In the genomic region with DNA sequence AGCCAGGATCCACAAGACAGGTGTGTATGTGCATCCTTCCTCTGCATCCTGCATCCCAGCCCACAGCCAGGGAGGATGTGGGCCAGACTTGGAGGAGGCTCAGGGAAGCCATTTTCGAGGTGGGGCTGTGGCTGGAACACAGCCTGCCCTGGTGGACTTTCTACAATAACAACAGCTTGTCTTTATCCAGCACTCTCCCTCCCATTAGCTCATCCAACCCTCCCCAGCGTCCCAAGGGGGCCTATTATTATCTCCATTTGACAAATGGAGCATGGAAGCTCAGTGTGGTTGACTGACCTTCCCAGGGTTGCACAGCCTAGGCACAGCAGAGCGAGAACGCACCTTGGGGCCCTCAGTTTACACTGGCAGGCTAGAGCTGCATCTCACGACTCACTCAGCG, we compare ENCODE assay signal across 11 mouse cellular contexts. TPM values are rescaled to one million over a fixed set of nuclear protein-coding genes. Genes with fewer than 3 reads are reported as not detected.
DNase-seq lines count a peak whose midpoint lies in the region; ATAC-seq and TF ChIP-seq lines count a peak whose summit lies in the region.
"Had no signal": no experiment of that assay in that cellular context is flagged by ENCODE, and none has a peak within 500 bp of the region (broad histone marks: within the 10 kb centered on the region; RNA-seq: fewer than 3 reads in every experiment).

No protein-coding gene starts in this region.

- H3K4me3 ChIP-seq in kidney, postnatal 0 days (replicated peaks; ENCODE audit: low read depth, low read length): no peak overlapping the region
- H3K4me3 ChIP-seq in kidney, adult 2 months (ENCODE audit: insufficient read depth, low read depth, low read length): no peak overlapping the region
- peak overlapping the region; percentile 55; the same call in 1 of the 2 replicates for H3K4me3 ChIP-seq in G1E (ENCODE audit: low read depth, low read length)
- no peak overlapping the region for H3K4me3 ChIP-seq in embryonic facial prominence, embryonic 14.5 days (ENCODE audit: low read depth, low read length)
- H3K4me3 ChIP-seq in midbrain, embryonic 16.5 days (ENCODE audit: low read depth, low read length): no peak overlapping the region
- H3K4me3 ChIP-seq: hindbrain, embryonic 15.5 days had no signal

- no peaks in the 10 kb centered on the region for H3K27me3 ChIP-seq in kidney, postnatal 0 days (ENCODE audit: insufficient read depth, low read length)
- H3K27me3 ChIP-seq in kidney, adult 2 months (replicated peaks; ENCODE audit: control insufficient read depth, insufficient read depth, low read length): no peaks in the 10 kb centered on the region
- H3K27me3 ChIP-seq in G1E (ENCODE audit: insufficient read depth, low read length): no peaks in the 10 kb centered on the region
- H3K27me3 ChIP-seq in embryonic facial prominence, embryonic 14.5 days (replicated peaks; ENCODE audit: control insufficient read depth, insufficient read depth, low read length): no peaks in the 10 kb centered on the region
- no peaks in the 10 kb centered on the region for H3K27me3 ChIP-seq in midbrain, embryonic 16.5 days (ENCODE audit: control insufficient read depth, insufficient read depth, low read depth, low read length)
- H3K27me3 ChIP-seq: hindbrain, embryonic 15.5 days had no signal

- no peaks in the 10 kb centered on the region for H3K36me3 ChIP-seq in kidney, postnatal 0 days (ENCODE audit: insufficient read depth, low read length)
- no peaks in the 10 kb centered on the region for H3K36me3 ChIP-seq in kidney, adult 2 months (ENCODE audit: control insufficient read depth, insufficient read depth, low read length)
- no peaks in the 10 kb centered on the region for H3K36me3 ChIP-seq in G1E (replicated peaks)
- no peaks in the 10 kb centered on the region for H3K36me3 ChIP-seq in embryonic facial prominence, embryonic 14.5 days (ENCODE audit: control insufficient read depth, insufficient read depth, low read length)
- no peaks in the 10 kb centered on the region for H3K36me3 ChIP-seq in midbrain, embryonic 16.5 days (ENCODE audit: control insufficient read depth, insufficient read depth, low read length)
- H3K36me3 ChIP-seq: hindbrain, embryonic 15.5 days had no signal

- TF ChIP-seq POLR2A in kidney, adult 2 months (IDR thresholded peaks at IDR 0.05; ENCODE audit: low read depth, low read length): no peak

- peaks cover 13% of the 10 kb centered on the region for H3K4me1 ChIP-seq in kidney, postnatal 0 days (replicated peaks; ENCODE audit: insufficient read depth, low read length)
- H3K4me1 ChIP-seq in kidney, adult 2 months (ENCODE audit: control insufficient read depth, insufficient read depth, low read length): peaks cover 8% of the 10 kb centered on the region; the same call in 1 of the 2 replicates
- H3K4me1 ChIP-seq in G1E (ENCODE audit: insufficient read depth, low read depth, low read length): peaks cover 76% of the 10 kb centered on the region
- H3K4me1 ChIP-seq in embryonic facial prominence, embryonic 14.5 days (ENCODE audit: control insufficient read depth, insufficient read depth, low read length): peaks cover 11% of the 10 kb centered on the region
- H3K4me1 ChIP-seq in midbrain, embryonic 16.5 days (ENCODE audit: control insufficient read depth, insufficient read depth, low read length): 0 out of 2 replicates have a peak, but pooled peaks cover 3% of the 10 kb centered on the region

- ATAC-seq in kidney, postnatal 0 days (replicated peaks; ENCODE audit: low FRiP score, low read depth): no peak
- ATAC-seq in G1E (ENCODE audit: extremely low read depth, insufficient number of reproducible peaks, low FRiP score, poor library complexity, severe bottlenecking): no peak
- peak; percentile 15 for ATAC-seq in embryonic facial prominence, embryonic 14.5 days (ENCODE audit: low read depth)
- ATAC-seq in midbrain, embryonic 16.5 days: no peak

- H3K4me2 ChIP-seq in kidney, postnatal 0 days (ENCODE audit: low read length): no peak overlapping the region
- H3K4me2 ChIP-seq in embryonic facial prominence, embryonic 14.5 days (ENCODE audit: low read depth, low read length): no peak overlapping the region
- no peak overlapping the region for H3K4me2 ChIP-seq in midbrain, embryonic 16.5 days (ENCODE audit: low read length)
- H3K4me2 ChIP-seq: hindbrain, embryonic 15.5 days had no signal

- no peak overlapping the region for H3K9ac ChIP-seq in kidney, postnatal 0 days (ENCODE audit: low read depth, low read length)
- no peak overlapping the region for H3K9ac ChIP-seq in embryonic facial prominence, embryonic 14.5 days (ENCODE audit: low read depth, low read length)
- peak overlapping the region; percentile 26; the same call in 1 of the 2 replicates for H3K9ac ChIP-seq in midbrain, embryonic 16.5 days (ENCODE audit: low read depth, low read length)
- H3K9ac ChIP-seq: hindbrain, embryonic 15.5 days had no signal

- peak; percentile 64 for DNase-seq in kidney, postnatal 0 days (ENCODE audit: low spot score)
- DNase-seq in kidney, adult 2 months: no peak
- DNase-seq in G1E (ENCODE audit: low spot score) (no peak), adipocyte (ENCODE audit: low spot score) (no peak)
- DNase-seq in embryonic facial prominence, embryonic 14.5 days (ENCODE audit: low spot score): no peak
- DNase-seq in adrenal gland, postnatal 10 days: no peak
- DNase-seq: lung, postnatal 36 days; right cerebral cortex, adult 18-20 months; thymus, postnatal 14 days had no signal

- H3K27ac ChIP-seq in kidney, postnatal 0 days: no peak overlapping the region
- H3K27ac ChIP-seq in kidney, adult 2 months (ENCODE audit: insufficient read depth, low read depth, low read length): no peak overlapping the region
- H3K27ac ChIP-seq in embryonic facial prominence, embryonic 14.5 days (replicated peaks; ENCODE audit: low read depth, low read length): no peak overlapping the region
- H3K27ac ChIP-seq in midbrain, embryonic 16.5 days (ENCODE audit: low read length): no peak overlapping the region
- H3K27ac ChIP-seq: hindbrain, embryonic 15.5 days had no signal

- no peak for TF ChIP-seq CTCF in kidney, postnatal 0 days (IDR thresholded peaks at IDR 0.05; ENCODE audit: low read depth)
- no peak for TF ChIP-seq CTCF in kidney, adult 2 months (conservative IDR thresholded peaks at IDR 0.05; ENCODE audit: insufficient read depth, insufficient read length, low read depth, low read length)
- TF ChIP-seq CTCF in G1E (IDR thresholded peaks at IDR 0.05; ENCODE audit: low read depth, low read length): no peak

- 14% methylated on average over 6 of the region's 6 CpGs for WGBS in kidney, postnatal 0 days
- 45% methylated on average over 6 of the region's 6 CpGs for WGBS in kidney, adult 2 months
- 10% methylated on average over 6 of the region's 6 CpGs for WGBS in embryonic facial prominence, embryonic 14.5 days
- WGBS in midbrain, embryonic 16.5 days: 17% methylated on average over 6 of the region's 6 CpGs

- H3K9me3 ChIP-seq in kidney, postnatal 0 days (replicated peaks; ENCODE audit: low read length): no peaks in the 10 kb centered on the region
- H3K9me3 ChIP-seq in G1E (replicated peaks): no peaks in the 10 kb centered on the region
- no peaks in the 10 kb centered on the region for H3K9me3 ChIP-seq in embryonic facial prominence, embryonic 14.5 days (ENCODE audit: control insufficient read depth, low read length)
- H3K9me3 ChIP-seq in midbrain, embryonic 16.5 days (replicated peaks; ENCODE audit: control insufficient read depth, low read length, poor library complexity, severe bottlenecking): no peaks in the 10 kb centered on the region
- H3K9me3 ChIP-seq: hindbrain, embryonic 15.5 days had no signal

RNA-seq across cellular contexts. Expression of a gene that starts 0.5 kb away (rescaled TPM):
- polyA plus RNA-seq in kidney, postnatal 0 days (2015; fragmentation: Nextera tagmentation; extraction: Ambion mirVana): 9.8 and 11.3 TPM in 2 replicates
- polyA plus RNA-seq in kidney, adult 2 months (2012; rRNA removed): 39.3 and 45.5 TPM in 2 replicates
- total RNA-seq in G1E (2014; fragmentation: Nextera tagmentation) (67.9 and 76.6 TPM in 2 replicates), G1E (2017) (22.0 and 23.6 TPM in 2 replicates)
- polyA plus RNA-seq in G1E (2012): 182 and 196 TPM in 2 replicates
- polyA plus RNA-seq in embryonic facial prominence, embryonic 14.5 days (2014; fragmentation: Nextera tagmentation; extraction: Ambion mirVana): 6.1 and 6.2 TPM in 2 replicates
- polyA plus RNA-seq in midbrain, embryonic 16.5 days (2015; fragmentation: Nextera tagmentation; extraction: Ambion mirVana): 6.7 and 8.2 TPM in 2 replicates
- total RNA-seq in adrenal gland, postnatal 10 days (2021): 10 to 100 TPM; 16.5 to 16.6 TPM

RNA-seq across cellular contexts. Expression of a gene that starts 26.7 kb away (rescaled TPM):
- polyA plus RNA-seq in kidney, postnatal 0 days (2015; fragmentation: Nextera tagmentation; extraction: Ambion mirVana): 0.63 and 0.78 TPM in 2 replicates
- polyA plus RNA-seq in kidney, adult 2 months (2012; rRNA removed): 0.46 and 0.69 TPM in 2 replicates
- total RNA-seq in G1E (2014; fragmentation: Nextera tagmentation) (17.2 and 18.7 TPM in 2 replicates), G1E (2017) (2.1 TPM in 2 replicates)
- 6.1 and 6.9 TPM in 2 replicates for polyA plus RNA-seq in G1E (2012)
- polyA plus RNA-seq in embryonic facial prominence, embryonic 14.5 days (2014; fragmentation: Nextera tagmentation; extraction: Ambion mirVana): 7.9 and 11.7 TPM in 2 replicates
- polyA plus RNA-seq in midbrain, embryonic 16.5 days (2015; fragmentation: Nextera tagmentation; extraction: Ambion mirVana): 0.63 and 0.85 TPM in 2 replicates
- total RNA-seq in adrenal gland, postnatal 10 days (2021): 1 to 10 TPM; 4.2 to 7.4 TPM
